Mouse (Mus musculus): ENCODE measurements around the gene Skiv2l.

Gene Skiv2l

GRCm38 (mm10) chr17:34849722-34850516 is at the start of gene Skiv2l, which contains the start of gene Nelfe:
Skiv2l (minus strand) TSS chr17:34850210.
Nelfe (plus strand) TSS chr17:34850391.
- DNase-seq (ENCODE audit: low read depth, low spot score) = peak; percentile 91

- no peak for DNase-seq (ENCODE audit: low read depth, low spot score)
These were observed 49.3 kb upstream of the Skiv2l start for GRCm38 (mm10) chr17:34899053-34899889.

- no peak for DNase-seq (ENCODE audit: low read depth, low spot score)
These were observed 48.7 kb upstream of the Skiv2l start for GRCm38 (mm10) chr17:34898706-34899052.

GRCm38 (mm10) chr17:34898160-34898586 is 48.2 kb upstream of the Skiv2l start, which contains the start of the genes C2 and Ehmt2:
C2 (minus strand) TSS chr17:34898265.
Ehmt2 (plus strand) TSS chr17:34898469.
- no peak for DNase-seq (ENCODE audit: low read depth, low spot score)

GRCm38 (mm10) chr17:34897373-34898159 is 47.6 kb upstream of the Skiv2l start:
- DNase-seq (ENCODE audit: low read depth, low spot score) = no peak

- no peak for DNase-seq (ENCODE audit: low read depth, low spot score)
These were observed 46.4 kb upstream of the Skiv2l start for GRCm38 (mm10) chr17:34896366-34896765.

GRCm38 (mm10) chr17:34895724-34896123 is 45.7 kb upstream of the Skiv2l start:
- no peak for DNase-seq (ENCODE audit: low read depth, low spot score)

- no peak for DNase-seq (ENCODE audit: low read depth, low spot score)
These were observed 45.0 kb upstream of the Skiv2l start for GRCm38 (mm10) chr17:34894801-34895530.

- peak; percentile 79 for DNase-seq (ENCODE audit: low read depth, low spot score)
These were observed 44.1 kb upstream of the Skiv2l start for GRCm38 (mm10) chr17:34894074-34894597.

GRCm38 (mm10) chr17:34893072-34893824 is 43.2 kb upstream of the Skiv2l start:
- no peak for DNase-seq (ENCODE audit: low read depth, low spot score)

GRCm38 (mm10) chr17:34891377-34891776 is 41.4 kb upstream of the Skiv2l start:
- DNase-seq (ENCODE audit: low read depth, low spot score) = no peak

- no peak for DNase-seq (ENCODE audit: low read depth, low spot score)
These were observed 40.2 kb upstream of the Skiv2l start for GRCm38 (mm10) chr17:34890074-34890743.

GRCm38 (mm10) chr17:34887942-34888341 is 37.9 kb upstream of the Skiv2l start:
- no peak for DNase-seq (ENCODE audit: low read depth, low spot score)

- DNase-seq (ENCODE audit: low read depth, low spot score) = no peak
These were observed 35.6 kb upstream of the Skiv2l start for GRCm38 (mm10) chr17:34885615-34886014.

GRCm38 (mm10) chr17:34884704-34885103 is 34.7 kb upstream of the Skiv2l start:
- no peak for DNase-seq (ENCODE audit: low read depth, low spot score)

GRCm38 (mm10) chr17:34883332-34883731 is 33.3 kb upstream of the Skiv2l start:
- no peak for DNase-seq (ENCODE audit: low read depth, low spot score)

GRCm38 (mm10) chr17:34881683-34882310 is 31.8 kb upstream of the Skiv2l start, which contains the start of gene Gm20547:
Gm20547 (minus strand) TSS chr17:34882042.
- DNase-seq (ENCODE audit: low read depth, low spot score) = no peak

GRCm38 (mm10) chr17:34881166-34881565 is 31.2 kb upstream of the Skiv2l start:
- DNase-seq (ENCODE audit: low read depth, low spot score) = no peak

GRCm38 (mm10) chr17:34879336-34879879 is 29.4 kb upstream of the Skiv2l start, which contains the start of gene Zbtb12:
Zbtb12 (plus strand) TSS chr17:34879483.
- DNase-seq (ENCODE audit: low read depth, low spot score) = no peak

Data from WW6 (cell line).